Mouse (Mus musculus) embryonic fibroblast, embryonic 13.5 days (primary cell): ENCODE data around the gene Otx2.

Experiments used
- CTCF ChIP-seq: IDR thresholded peaks from 2 replicates; pipeline ENCODE4 v1.5.1; 2011; ENCODE audit warnings: mild to moderate bottlenecking, control low read depth, low read length, moderate library complexity, borderline replicate concordance; ENCODE audit not compliant: insufficient read depth
- POLR2A ChIP-seq: IDR thresholded peaks from 2 replicates; pipeline ENCODE4 v1.6.1; 2011; ENCODE audit warnings: low read depth, mild to moderate bottlenecking, control low read depth, low read length, moderate library complexity

- TF ChIP-seq POLR2A = no peak
- TF ChIP-seq CTCF = no peak
Measured at GRCm38 (mm10) chr14:48653676-48654510, 19.7 kb downstream of the Otx2 start.
